Comparison of ENCODE assay signal across 7 mouse cellular contexts in the genomic region with DNA sequence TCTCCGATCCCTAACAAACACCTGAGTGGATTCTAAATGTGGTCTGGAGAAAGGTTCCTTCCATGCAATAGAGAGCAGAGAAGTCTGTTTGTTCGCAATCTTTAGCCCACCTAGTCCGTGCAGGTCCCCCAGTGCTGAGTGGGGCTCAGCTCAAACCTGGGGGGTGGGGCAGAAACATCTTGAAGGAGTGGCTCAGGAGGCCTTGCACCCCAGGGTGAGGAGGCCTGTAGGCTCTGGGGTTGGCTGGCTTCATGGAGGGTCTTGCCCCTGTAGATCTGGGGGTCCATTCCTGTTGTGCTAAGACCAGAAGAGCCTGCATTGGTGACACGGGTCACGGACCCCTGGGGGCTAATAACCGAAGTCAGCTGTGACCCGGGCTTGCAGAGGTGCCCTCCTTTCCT. TPM values are rescaled to one million over a fixed set of nuclear protein-coding genes. Genes with fewer than 3 reads are reported as not detected.
A peak's percentile ranks its signal among the peaks of the same experiment; 100 is the strongest.
DNase-seq lines count a peak whose midpoint lies in the region; ATAC-seq lines count a peak whose summit lies in the region.

No protein-coding gene starts in this region.

- no peaks in the 10 kb centered on the region for H3K9me3 ChIP-seq in megakaryocyte, embryonic 14.5 days
- H3K9me3 ChIP-seq in forebrain, embryonic 10.5 days, result no peaks in the 10 kb centered on the region
- H3K9me3 ChIP-seq in limb, embryonic 15.5 days, result no peaks in the 10 kb centered on the region

- H3K27me3 ChIP-seq in megakaryocyte, embryonic 14.5 days (replicated peaks), result no peaks in the 10 kb centered on the region
- peaks cover 70% of the 10 kb centered on the region for H3K27me3 ChIP-seq in forebrain, embryonic 10.5 days (ENCODE audit: poor library complexity, severe bottlenecking)
- H3K27me3 ChIP-seq in limb, embryonic 15.5 days, result peaks cover 50% of the 10 kb centered on the region

- WGBS in forebrain, embryonic 10.5 days, result 19% methylated on average over 7 of the region's 7 CpGs
- WGBS in limb, embryonic 15.5 days, result 20% methylated on average over 7 of the region's 7 CpGs

- no peak for ATAC-seq in megakaryocyte, adult 5-6 weeks (ENCODE audit: poor library complexity, severe bottlenecking)
- ATAC-seq in limb, embryonic 15.5 days (ENCODE audit: insufficient number of reproducible peaks, low FRiP score, low TSS enrichment, low read depth), result no peak

- H3K4me2 ChIP-seq in limb, embryonic 15.5 days, result peak overlapping the region; percentile 98; the same call in 1 of the 2 replicates

- DNase-seq in forebrain, embryonic 10.5 days (ENCODE audit: extremely low spot score, low spot score), result no peak
- DNase-seq in right cerebral cortex, postnatal 25 days, result no peak
- no peak for DNase-seq in gastrocnemius, postnatal 14 days
- no peak for DNase-seq in layer of hippocampus, adult 18-20 months (ENCODE audit: low spot score in 2 of 2)

- intact Hi-C loops in gastrocnemius, postnatal 14 days (cut with DNase I; ENCODE audit: low total_unique reads), result loop anchor here (5.0 kb wide), 1 partner anchor 40 kb away; the partner anchor contains the start of gene Tab1

- H3K9ac ChIP-seq in limb, embryonic 15.5 days, result no peak overlapping the region

- peaks cover 74% of the 10 kb centered on the region for H3K4me1 ChIP-seq in megakaryocyte, embryonic 14.5 days
- H3K4me1 ChIP-seq in forebrain, embryonic 10.5 days, result peaks cover 37% of the 10 kb centered on the region
- H3K4me1 ChIP-seq in limb, embryonic 15.5 days, result peaks cover 26% of the 10 kb centered on the region

- peak overlapping the region; percentile 99 for H3K4me3 ChIP-seq in megakaryocyte, embryonic 14.5 days (replicated peaks)
- H3K4me3 ChIP-seq in forebrain, embryonic 10.5 days, result peak overlapping the region; percentile 77
- H3K4me3 ChIP-seq in limb, embryonic 15.5 days, result peak overlapping the region; percentile 60; the same call in 1 of the 2 replicates

- H3K36me3 ChIP-seq in megakaryocyte, embryonic 14.5 days (replicated peaks; ENCODE audit: low read length), result peaks cover 13% of the 10 kb centered on the region
- no peaks in the 10 kb centered on the region for H3K36me3 ChIP-seq in forebrain, embryonic 10.5 days (replicated peaks)
- no peaks in the 10 kb centered on the region for H3K36me3 ChIP-seq in limb, embryonic 15.5 days

- no peak overlapping the region for H3K27ac ChIP-seq in forebrain, embryonic 10.5 days
- H3K27ac ChIP-seq in limb, embryonic 15.5 days, result no peak overlapping the region

RNA-seq across cellular contexts. Expression of gene Rpl3, which starts 0.4 kb away (rescaled TPM):
- polyA plus RNA-seq in megakaryocyte, embryonic 14.5 days (2012; ENCODE audit: insufficient read depth, low replicate concordance), result 145 and 190 TPM in 2 replicates
- total RNA-seq in megakaryocyte, adult 5-6 weeks (2015), result 965 and 1,027 TPM in 2 replicates
- 1,404 and 1,498 TPM in 2 replicates for total RNA-seq in megakaryocyte, adult 5-6 weeks (2017)
- polyA plus RNA-seq in forebrain, embryonic 10.5 days (2016; fragmentation: Nextera tagmentation; extraction: Ambion mirVana), result 1,023 and 1,061 TPM in 2 replicates
- polyA plus RNA-seq in limb, embryonic 15.5 days (2015; fragmentation: Nextera tagmentation; extraction: Ambion mirVana), result 1,003 and 1,080 TPM in 2 replicates
- total RNA-seq in gastrocnemius, postnatal 14 days (2021), result 100 to 1,000 TPM; 129 to 167 TPM
- total RNA-seq in layer of hippocampus, adult 18-20 months (2021), result 100 to 1,000 TPM; 600 to 628 TPM

RNA-seq across cellular contexts. Expression of gene Syngr1, which starts 0.9 kb away (rescaled TPM):
- 113 and 163 TPM in 2 replicates for polyA plus RNA-seq in megakaryocyte, embryonic 14.5 days (2012; ENCODE audit: insufficient read depth, low replicate concordance)
- total RNA-seq in megakaryocyte, adult 5-6 weeks (2015), result 3.2 and 3.9 TPM in 2 replicates
- 0.08 and 0.22 TPM in 2 replicates for total RNA-seq in megakaryocyte, adult 5-6 weeks (2017)
- polyA plus RNA-seq in forebrain, embryonic 10.5 days (2016; fragmentation: Nextera tagmentation; extraction: Ambion mirVana), result 10.5 and 11.2 TPM in 2 replicates
- 10.4 and 12.0 TPM in 2 replicates for polyA plus RNA-seq in limb, embryonic 15.5 days (2015; fragmentation: Nextera tagmentation; extraction: Ambion mirVana)
- total RNA-seq in gastrocnemius, postnatal 14 days (2021), result 10 to 100 TPM; 16.6 to 20.1 TPM
- 100 to 1,000 TPM; 370 to 379 TPM for total RNA-seq in layer of hippocampus, adult 18-20 months (2021)

RNA-seq across cellular contexts. Expression of gene Tab1, which starts 40.9 kb away (rescaled TPM):
- 9.9 and 10.9 TPM in 2 replicates for polyA plus RNA-seq in megakaryocyte, embryonic 14.5 days (2012; ENCODE audit: insufficient read depth, low replicate concordance)
- total RNA-seq in megakaryocyte, adult 5-6 weeks (2015), result 3.8 and 6.9 TPM in 2 replicates
- 13.5 and 14.5 TPM in 2 replicates for total RNA-seq in megakaryocyte, adult 5-6 weeks (2017)
- 40.8 and 42.8 TPM in 2 replicates for polyA plus RNA-seq in forebrain, embryonic 10.5 days (2016; fragmentation: Nextera tagmentation; extraction: Ambion mirVana)
- 33.8 and 34.7 TPM in 2 replicates for polyA plus RNA-seq in limb, embryonic 15.5 days (2015; fragmentation: Nextera tagmentation; extraction: Ambion mirVana)
- total RNA-seq in gastrocnemius, postnatal 14 days (2021), result 10 to 100 TPM; 13.1 to 15.1 TPM
- 10 to 100 TPM; 21.2 to 23.4 TPM for total RNA-seq in layer of hippocampus, adult 18-20 months (2021)

Comparison
In these comparisons a context has a peak if more than half of its experiments do, and no peak if none do; other contexts are left out.
1. RNA of gene Syngr1, which starts 0.9 kb away (total RNA-seq): 370 to 379 TPM in layer of hippocampus, adult 18-20 months; 16.6 to 20.1 TPM in gastrocnemius, postnatal 14 days and 0.08 to 3.9 TPM in megakaryocyte, adult 5-6 weeks; every median in the first group is over 10 times any median in the second.
2. Peak in every context shown above with its lines, with median percentiles within 50 percentile points of each other: H3K4me3 ChIP-seq.